Mouse (Mus musculus) lung, embryonic 14.5 days (tissue): ENCODE data around the gene Zfp367. TPM values are rescaled to one million over a fixed set of nuclear protein-coding genes. Genes with fewer than 3 reads are reported as not detected.

Experiments used
- ATAC-seq: fragments of 200-750 bp; cut with Nextera tagmentation; 2 replicates; pipeline ENCODE4 v1.8.0; 2017; ENCODE audit warnings: mild to moderate bottlenecking, moderate TSS enrichment, moderate library complexity; ENCODE audit not compliant: insufficient read depth
- DNase-seq: peaks from one replicate; pipeline ENCODE4 v3.0.0-alpha.2; 2015
- H3K27ac ChIP-seq: fragments of 300-500 bp; sonication (generic); 2 replicates; pipeline ENCODE4 v1.5.1; 2014; ENCODE audit warnings: low read depth, mild to moderate bottlenecking, moderate library complexity
- H3K27me3 ChIP-seq: fragments of 300-500 bp; sonication (generic); 2 replicates; pipeline ENCODE4 v1.6.1; 2014; ENCODE audit warnings: low read length, control low read depth; ENCODE audit not compliant: insufficient read depth
- H3K36me3 ChIP-seq: fragments of 300-500 bp; sonication (generic); 2 replicates; pipeline ENCODE4 v1.6.1; 2014; ENCODE audit warnings: control low read depth; ENCODE audit not compliant: insufficient read depth
- H3K4me1 ChIP-seq: fragments of 300-500 bp; sonication (generic); 2 replicates; pipeline ENCODE4 v1.6.1; 2014; ENCODE audit warnings: antibody characterized with exemption, control low read depth; ENCODE audit not compliant: insufficient read depth
- H3K4me2 ChIP-seq: fragments of 300-500 bp; sonication (generic); 2 replicates; pipeline ENCODE4 v1.6.1; 2014; ENCODE audit warnings: mild to moderate bottlenecking
- H3K4me3 ChIP-seq: fragments of 300-500 bp; sonication (generic); 2 replicates; pipeline ENCODE4 v1.5.1; 2014; ENCODE audit warnings: low read depth, low read length
- H3K9ac ChIP-seq: fragments of 300-500 bp; sonication (generic); 2 replicates; pipeline ENCODE4 v1.6.1; 2014
- H3K9me3 ChIP-seq: fragments of 300-500 bp; sonication (generic); 2 replicates; pipeline ENCODE4 v1.6.1; 2016; ENCODE audit warnings: low read depth, low read length, control low read depth
- CTCF ChIP-seq: IDR thresholded peaks from 2 replicates; pipeline ENCODE4 v1.5.1; 2016; ENCODE audit warnings: antibody characterized with exemption, low read depth
- WGBS: fragments of 180-500 bp; shearing (Covaris S2); extraction: QIAGEN DNeasy Blood & Tissue Kit; methylation state at CpG from one replicate; pipeline ENCODE4 v1.1.7; 2014; 5-methylcytosine and 5-hydroxymethylcytosine counted together
- polyA plus RNA-seq: library from polyadenylated mRNA; unstranded; fragments of >200 nt; fragmentation: Nextera tagmentation; extraction: Ambion mirVana; gene quantifications from 2 replicates; pipeline ENCODE4 v1.2.1, GENCODE M21; 2014

Gene Zfp367
- polyA plus RNA-seq, 1 experiment from 2014 or later: 29.5 TPM

DNA sequence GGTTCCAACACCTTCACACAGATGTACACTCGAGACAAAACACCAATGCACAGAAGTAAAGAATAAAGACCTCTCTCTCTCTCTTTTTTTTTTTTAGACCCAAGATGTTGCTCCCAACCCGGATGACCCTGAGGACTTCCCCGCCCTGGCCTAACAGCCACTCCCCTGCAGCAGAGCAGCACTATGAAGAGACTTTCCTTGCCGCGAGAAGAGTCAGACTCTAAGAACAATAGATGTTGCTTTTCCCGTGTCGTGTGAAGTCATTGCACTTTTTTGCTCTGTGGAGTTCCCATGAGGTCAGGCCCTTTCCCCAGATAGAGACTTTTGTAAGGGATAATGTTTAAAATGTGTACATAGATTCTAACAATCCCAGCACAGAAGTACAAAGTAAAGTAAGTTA, 32.2 kb upstream of the Zfp367 start:
- no peaks in the 10 kb centered on the region for H3K4me1 ChIP-seq
- no peak overlapping the region for H3K4me2 ChIP-seq
- H3K4me3 ChIP-seq: no peak overlapping the region
- H3K9ac ChIP-seq: no peak overlapping the region
- H3K36me3 ChIP-seq: peaks cover 18% of the 10 kb centered on the region; the same call in 1 of the 2 replicates
- no peaks in the 10 kb centered on the region for H3K27me3 ChIP-seq
- H3K27ac ChIP-seq: no peak overlapping the region
- ATAC-seq (no peak), DNase-seq (no peak)
- 73% methylated on average over 7 of the region's 7 CpGs for WGBS
- no peaks in the 10 kb centered on the region for H3K9me3 ChIP-seq
- no peak for TF ChIP-seq CTCF

DNA sequence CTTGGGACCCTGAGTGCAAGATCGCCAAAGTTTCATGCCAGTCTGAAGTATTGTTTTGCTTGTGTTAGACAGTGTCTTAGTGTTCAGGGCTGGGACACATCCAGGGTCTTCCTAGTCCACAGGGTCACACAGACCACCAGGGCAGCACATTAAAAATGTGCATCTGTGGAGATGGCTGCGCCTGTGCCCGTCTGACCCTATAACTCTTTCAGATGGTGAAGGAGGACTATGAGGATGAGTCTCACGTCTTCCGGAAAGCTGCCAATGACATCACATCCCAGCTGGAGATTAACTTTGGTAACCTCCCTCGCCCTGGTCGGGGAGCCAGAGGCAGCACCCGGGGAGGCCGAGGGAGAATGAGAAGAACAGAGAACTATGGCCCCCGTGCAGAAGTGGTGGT, 31.4 kb upstream of the Zfp367 start:
- Histone ChIP-seq H3K4me3 (no peak overlapping the region), H3K27me3 (no peaks in the 10 kb centered on the region), H3K4me1 (no peaks in the 10 kb centered on the region), H3K27ac (no peak overlapping the region), H3K9ac (no peak overlapping the region), H3K9me3 (no peaks in the 10 kb centered on the region), H3K36me3 (peaks cover 18% of the 10 kb centered on the region; the same call in 1 of the 2 replicates), H3K4me2 (no peak overlapping the region)
- TF ChIP-seq CTCF: no peak
- ATAC-seq (no peak), DNase-seq (no peak)
- WGBS: 71% methylated on average over 10 of the region's 10 CpGs

DNA sequence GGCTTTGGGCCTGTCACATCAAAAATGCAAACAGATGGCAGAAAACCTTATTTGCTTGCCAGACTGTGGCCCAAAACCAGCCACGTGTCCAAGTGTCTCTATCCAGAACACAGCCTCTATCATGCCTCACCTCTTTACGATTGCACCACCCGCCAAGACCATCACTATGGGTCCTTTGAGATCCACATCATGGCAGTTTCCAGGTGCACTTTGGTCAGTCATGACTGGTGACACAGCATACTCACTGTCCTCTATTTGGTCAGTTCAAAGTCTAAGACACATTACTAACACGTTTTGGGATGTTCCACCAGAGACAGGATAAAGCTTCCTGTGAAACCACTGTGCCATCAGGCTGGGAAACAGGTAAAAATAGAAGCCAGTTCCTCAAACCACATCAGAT, 30.6 kb upstream of the Zfp367 start:
- peaks cover 18% of the 10 kb centered on the region; the same call in 1 of the 2 replicates for H3K36me3 ChIP-seq

DNA sequence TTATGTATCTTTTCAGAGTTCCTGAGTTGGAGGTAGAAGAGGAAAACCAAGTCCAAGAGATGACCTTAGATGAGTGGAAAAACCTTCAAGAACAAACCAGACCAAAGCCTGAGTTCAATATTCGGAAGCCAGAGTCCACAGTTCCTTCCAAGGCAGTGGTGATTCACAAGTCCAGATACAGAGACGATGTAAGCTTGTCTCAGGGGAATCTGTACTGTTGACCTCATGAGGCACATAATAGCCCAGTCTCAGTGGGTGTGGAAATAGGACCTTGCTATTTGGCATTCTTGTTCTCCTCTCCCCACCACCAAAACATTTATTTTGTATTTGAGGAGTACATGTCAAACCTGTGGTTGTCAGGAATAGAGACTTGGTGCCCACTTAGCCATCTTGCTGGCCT, 29.1 kb upstream of the Zfp367 start:
- Histone ChIP-seq H3K9ac (no peak overlapping the region), H3K9me3 (no peaks in the 10 kb centered on the region), H3K4me1 (no peaks in the 10 kb centered on the region), H3K36me3 (peaks cover 28% of the 10 kb centered on the region), H3K27ac (no peak overlapping the region), H3K4me2 (no peak overlapping the region), H3K27me3 (no peaks in the 10 kb centered on the region), H3K4me3 (no peak overlapping the region)
- no peak for DNase-seq
- WGBS: 83% methylated on average over 2 of the region's 2 CpGs
- no peak for TF ChIP-seq CTCF
- ATAC-seq: no peak

More for the DNA sequence above, 30.6 kb upstream of the Zfp367 start:
- H3K4me1 ChIP-seq: no peaks in the 10 kb centered on the region
- TF ChIP-seq CTCF: no peak
- no peak overlapping the region for H3K4me2 ChIP-seq
- DNase-seq (no peak), ATAC-seq (no peak)
- H3K9ac ChIP-seq: no peak overlapping the region
- no peaks in the 10 kb centered on the region for H3K9me3 ChIP-seq
- WGBS: 77% methylated on average over 4 of the region's 4 CpGs
- no peak overlapping the region for H3K27ac ChIP-seq
- no peak overlapping the region for H3K4me3 ChIP-seq
- no peaks in the 10 kb centered on the region for H3K27me3 ChIP-seq

DNA sequence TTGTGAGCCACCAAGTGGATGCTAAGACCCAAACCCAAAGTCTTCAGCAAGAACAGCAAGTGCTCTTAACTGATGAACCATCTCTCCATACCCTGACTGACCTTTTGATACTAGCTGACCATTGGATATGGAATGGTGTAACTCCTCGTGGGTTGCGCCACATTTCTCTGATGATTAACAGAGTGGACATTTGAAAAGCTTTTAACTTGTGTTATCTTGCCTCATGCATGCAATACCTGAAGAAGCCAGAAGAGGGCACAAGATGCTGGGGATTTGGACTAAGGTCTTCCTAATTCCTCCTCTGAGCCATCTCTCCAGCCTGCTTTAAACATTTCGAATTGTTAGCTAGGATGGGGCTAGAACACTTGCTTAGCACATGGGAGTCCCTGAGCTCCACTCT, 27.9 kb upstream of the Zfp367 start:
- no peak overlapping the region for H3K27ac ChIP-seq
- no peaks in the 10 kb centered on the region for H3K4me1 ChIP-seq
- no peak overlapping the region for H3K9ac ChIP-seq
- ATAC-seq: no peak
- no peak overlapping the region for H3K4me3 ChIP-seq
- peak; percentile 71 for TF ChIP-seq CTCF
- peak; percentile 80 for DNase-seq
- WGBS: 74% methylated on average over 3 of the region's 3 CpGs
- H3K9me3 ChIP-seq: no peaks in the 10 kb centered on the region
- peaks cover 28% of the 10 kb centered on the region for H3K36me3 ChIP-seq
- H3K4me2 ChIP-seq: no peak overlapping the region
- no peaks in the 10 kb centered on the region for H3K27me3 ChIP-seq

DNA sequence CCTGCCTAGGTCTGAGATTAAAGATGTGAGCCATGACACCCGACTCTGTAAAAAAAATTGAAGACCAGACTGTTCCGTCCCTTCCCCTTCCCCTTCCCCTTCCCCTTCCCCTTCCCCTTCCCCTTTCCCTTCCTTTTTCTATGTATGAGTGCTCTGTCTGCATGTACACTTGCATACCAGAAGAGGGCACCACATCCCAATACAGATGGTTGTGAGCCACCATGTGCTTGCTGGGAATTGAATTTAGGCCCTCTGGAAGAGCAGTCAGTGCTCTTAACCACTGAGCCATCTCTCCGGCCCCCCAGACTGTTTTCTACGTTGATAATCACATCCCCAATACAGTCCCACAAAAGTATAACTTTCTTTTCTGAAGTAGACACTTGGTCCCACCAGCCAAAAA, 27.3 kb upstream of the Zfp367 start:
- no peak overlapping the region for H3K4me3 ChIP-seq

DNA sequence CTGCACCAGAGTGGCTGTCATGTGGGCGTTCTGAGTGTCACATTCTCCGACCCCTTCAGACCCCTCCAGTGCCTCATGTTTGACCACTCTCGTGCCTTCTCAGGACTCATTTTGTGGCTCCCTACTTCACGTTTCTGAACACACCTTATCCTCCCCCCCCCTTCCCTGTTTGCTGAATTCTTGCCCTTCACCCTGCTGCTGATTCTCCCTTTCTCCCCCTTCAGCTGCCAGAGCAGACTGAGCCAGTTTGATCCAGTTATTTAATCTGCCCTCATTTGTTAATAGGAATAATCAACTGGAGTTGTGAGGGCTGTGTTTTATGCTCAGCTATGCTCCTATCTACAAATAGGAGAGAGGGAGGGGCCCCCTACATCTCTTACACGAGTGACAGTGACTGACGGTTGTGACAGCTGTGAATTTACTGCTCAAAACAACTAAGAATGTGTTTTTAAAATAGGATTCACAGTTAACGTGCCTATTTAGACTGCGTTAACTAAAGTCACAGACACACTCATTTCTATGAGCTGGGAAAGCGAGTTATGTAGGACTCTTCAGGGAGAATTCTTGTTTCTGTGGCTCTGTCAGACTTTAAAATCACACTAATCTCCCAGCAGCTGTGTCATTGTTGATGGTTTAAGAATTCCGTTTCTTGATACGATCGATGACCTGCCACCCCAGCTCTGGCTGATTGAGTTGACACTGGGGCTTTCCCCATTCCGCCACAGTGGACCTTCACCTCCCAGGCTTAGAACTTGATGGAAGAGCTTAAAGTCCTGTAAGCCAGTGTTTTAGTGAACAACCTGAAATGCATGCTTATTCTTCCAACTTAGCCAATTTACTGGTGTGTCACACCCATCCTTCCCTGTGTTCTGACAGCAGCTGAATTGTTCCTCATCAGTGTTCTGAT, 26.0 kb upstream of the Zfp367 start:
- ATAC-seq: no peak
- DNase-seq: no peak
- no peaks in the 10 kb centered on the region for H3K9me3 ChIP-seq
- H3K4me3 ChIP-seq: no peak overlapping the region
- no peak for TF ChIP-seq CTCF
- no peaks in the 10 kb centered on the region for H3K27me3 ChIP-seq
- 65% methylated on average over 13 of the region's 13 CpGs for WGBS
- no peak overlapping the region for H3K9ac ChIP-seq
- H3K27ac ChIP-seq: no peak overlapping the region
- no peaks in the 10 kb centered on the region for H3K4me1 ChIP-seq
- no peak overlapping the region for H3K4me2 ChIP-seq
- peaks cover 24% of the 10 kb centered on the region for H3K36me3 ChIP-seq

More for the DNA sequence above, 27.3 kb upstream of the Zfp367 start:
- Histone ChIP-seq H3K9me3 (no peaks in the 10 kb centered on the region), H3K4me2 (no peak overlapping the region), H3K27me3 (no peaks in the 10 kb centered on the region), H3K36me3 (peaks cover 26% of the 10 kb centered on the region), H3K27ac (no peak overlapping the region), H3K9ac (no peak overlapping the region), H3K4me1 (no peaks in the 10 kb centered on the region)
- 0 out of 2 replicates have a peak, but pooled peaks have one; percentile 18 for TF ChIP-seq CTCF
- 81% methylated on average over 4 of the region's 4 CpGs for WGBS
- no peak for ATAC-seq
- DNase-seq: peak; percentile 10
